Mouse (Mus musculus) E14TG2a.4 (cell line): ENCODE data around the gene Rasgef1b.

ENCODE experiments used
- H3K27me3 ChIP-seq: 2 replicates; pipeline ENCODE4 v1.6.1; 2014; ENCODE audit warnings: low read length, control low read depth; ENCODE audit not compliant: insufficient read depth
- H3K36me3 ChIP-seq: 2 replicates; pipeline ENCODE4 v1.6.1; 2014; ENCODE audit warnings: low read length, control low read depth; ENCODE audit not compliant: insufficient read depth
- H3K4me1 ChIP-seq: replicated peaks from 2 replicates; pipeline ENCODE4 v1.6.1; 2014; ENCODE audit warnings: low read depth, low read length, control low read depth
- H3K4me3 ChIP-seq: replicated peaks from 2 replicates; pipeline ENCODE4 v1.5.1; 2014; ENCODE audit warnings: mild to moderate bottlenecking, low read length
- H3K9me3 ChIP-seq: 2 replicates; pipeline ENCODE4 v1.6.1; 2014; ENCODE audit warnings: low read length, control low read depth
- CTCF ChIP-seq: conservative IDR thresholded peaks from 2 replicates; pipeline ENCODE4 v1.5.1; 2014; ENCODE audit warnings: low read length
- NANOG ChIP-seq: IDR thresholded peaks from 2 replicates; pipeline ENCODE4 v1.6.1; 2014; ENCODE audit warnings: borderline replicate concordance, low read length, mixed read lengths
- POU5F1 ChIP-seq: IDR thresholded peaks from 2 replicates; pipeline ENCODE4 v1.6.1; 2014; ENCODE audit warnings: low read length, borderline replicate concordance

Rasgef1b gene

GRCm38 (mm10) chr5:99689909-99690308 is 39.0 kb downstream of the Rasgef1b start:
- no peaks in the 10 kb centered on the region for H3K36me3 ChIP-seq
- no peaks in the 10 kb centered on the region for H3K4me1 ChIP-seq
- no peak for TF ChIP-seq NANOG
- no peak for TF ChIP-seq POU5F1
- H3K9me3 ChIP-seq, result no peaks in the 10 kb centered on the region
- no peak overlapping the region for H3K4me3 ChIP-seq
- H3K27me3 ChIP-seq, result no peaks in the 10 kb centered on the region

- Histone ChIP-seq H3K27me3 (no peaks in the 10 kb centered on the region), H3K4me3 (no peak overlapping the region), H3K36me3 (no peaks in the 10 kb centered on the region), H3K4me1 (no peaks in the 10 kb centered on the region), H3K9me3 (no peaks in the 10 kb centered on the region)
- no peak for TF ChIP-seq CTCF
- no peak for TF ChIP-seq NANOG
- no peak for TF ChIP-seq POU5F1
Observed at GRCm38 (mm10) chr5:99687894-99688293, 41.0 kb downstream of the Rasgef1b start.

GRCm38 (mm10) chr5:99684023-99684422 is 44.8 kb downstream of the Rasgef1b start:
- H3K4me1 ChIP-seq, result no peaks in the 10 kb centered on the region
- TF ChIP-seq POU5F1, result no peak
- TF ChIP-seq NANOG, result no peak
- no peak for TF ChIP-seq CTCF
- no peaks in the 10 kb centered on the region for H3K9me3 ChIP-seq
- H3K36me3 ChIP-seq, result no peaks in the 10 kb centered on the region
- no peaks in the 10 kb centered on the region for H3K27me3 ChIP-seq
- H3K4me3 ChIP-seq, result no peak overlapping the region

- TF ChIP-seq POU5F1, result no peak
- TF ChIP-seq NANOG, result no peak
- Histone ChIP-seq H3K4me3 (no peak overlapping the region), H3K4me1 (no peaks in the 10 kb centered on the region)
Observed at GRCm38 (mm10) chr5:99669971-99670571, 58.8 kb downstream of the Rasgef1b start.

GRCm38 (mm10) chr5:99656024-99656423 is 72.8 kb downstream of the Rasgef1b start:
- H3K4me3 ChIP-seq, result no peak overlapping the region
- peaks cover 27% of the 10 kb centered on the region for H3K4me1 ChIP-seq
- TF ChIP-seq NANOG, result no peak
- TF ChIP-seq CTCF, result no peak
- no peak for TF ChIP-seq POU5F1
- H3K9me3 ChIP-seq, result no peaks in the 10 kb centered on the region
- no peaks in the 10 kb centered on the region for H3K36me3 ChIP-seq
- peaks cover 6% of the 10 kb centered on the region; the same call in 1 of the 2 replicates for H3K27me3 ChIP-seq

More at GRCm38 (mm10) chr5:99669971-99670571, 58.8 kb downstream of the Rasgef1b start:
- Histone ChIP-seq H3K36me3 (no peaks in the 10 kb centered on the region), H3K9me3 (0 out of 2 replicates have a peak, but pooled peaks cover 4% of the 10 kb centered on the region), H3K27me3 (no peaks in the 10 kb centered on the region)

- Histone ChIP-seq H3K9me3 (no peaks in the 10 kb centered on the region), H3K27me3 (peaks cover 13% of the 10 kb centered on the region; the same call in 1 of the 2 replicates), H3K36me3 (no peaks in the 10 kb centered on the region), H3K4me1 (peaks cover 48% of the 10 kb centered on the region), H3K4me3 (no peak overlapping the region)
- no peak for TF ChIP-seq CTCF
Observed at GRCm38 (mm10) chr5:99652931-99653330, 75.9 kb downstream of the Rasgef1b start.

- no peaks in the 10 kb centered on the region for H3K27me3 ChIP-seq
- H3K4me1 ChIP-seq, result peaks cover 8% of the 10 kb centered on the region; the same call in 1 of the 2 replicates
- H3K36me3 ChIP-seq, result no peaks in the 10 kb centered on the region
- H3K9me3 ChIP-seq, result no peaks in the 10 kb centered on the region
- no peak for TF ChIP-seq CTCF
- TF ChIP-seq POU5F1, result no peak
- TF ChIP-seq NANOG, result no peak
- H3K4me3 ChIP-seq, result no peak overlapping the region
Observed at GRCm38 (mm10) chr5:99641407-99641806, 87.5 kb downstream of the Rasgef1b start.

- H3K4me1 ChIP-seq, result peaks cover 8% of the 10 kb centered on the region; the same call in 1 of the 2 replicates
- no peaks in the 10 kb centered on the region for H3K36me3 ChIP-seq
- H3K4me3 ChIP-seq, result no peak overlapping the region
- no peaks in the 10 kb centered on the region for H3K9me3 ChIP-seq
- H3K27me3 ChIP-seq, result no peaks in the 10 kb centered on the region
- no peak for TF ChIP-seq POU5F1
- no peak for TF ChIP-seq NANOG
- no peak for TF ChIP-seq CTCF
Observed at GRCm38 (mm10) chr5:99636575-99636974, 92.3 kb downstream of the Rasgef1b start.

GRCm38 (mm10) chr5:99634010-99634541 is 94.8 kb downstream of the Rasgef1b start:
- Histone ChIP-seq H3K4me1 (peaks cover 6% of the 10 kb centered on the region), H3K9me3 (no peaks in the 10 kb centered on the region), H3K36me3 (no peaks in the 10 kb centered on the region), H3K27me3 (no peaks in the 10 kb centered on the region), H3K4me3 (no peak overlapping the region)
- peak; percentile 67 for TF ChIP-seq CTCF
- no peak for TF ChIP-seq POU5F1
